Mouse (Mus musculus) neural tube, embryonic 13.5 days (tissue): ENCODE results near the gene Nrde2. TPM values are rescaled to one million over a fixed set of nuclear protein-coding genes. Genes with fewer than 3 reads are reported as not detected.
A peak's percentile ranks its signal among the peaks of the same experiment; 100 is the strongest.

Source experiments
- ATAC-seq: fragments of 200-750 bp; cut with Nextera tagmentation; 2 replicates; pipeline ENCODE4 v1.8.0; 2017; ENCODE audit warnings: low read depth, mild to moderate bottlenecking, moderate TSS enrichment, moderate library complexity
- H3K27ac ChIP-seq: fragments of 300-500 bp; sonication (generic); replicated peaks from 2 replicates; pipeline ENCODE4 v1.5.1; 2015; ENCODE audit warnings: moderate library complexity, mild to moderate bottlenecking, inconsistent platforms
- H3K27me3 ChIP-seq: fragments of 300-500 bp; sonication (generic); 2 replicates; pipeline ENCODE4 v1.6.1; 2015; ENCODE audit warnings: mild to moderate bottlenecking, inconsistent platforms
- H3K36me3 ChIP-seq: fragments of 300-500 bp; sonication (generic); 2 replicates; pipeline ENCODE4 v1.6.1; 2015; ENCODE audit warnings: mild to moderate bottlenecking, inconsistent platforms
- H3K4me1 ChIP-seq: fragments of 300-500 bp; sonication (generic); replicated peaks from 2 replicates; pipeline ENCODE4 v1.6.1; 2015; ENCODE audit warnings: inconsistent platforms
- H3K4me2 ChIP-seq: fragments of 300-500 bp; sonication (generic); 2 replicates; pipeline ENCODE4 v1.6.1; 2015; ENCODE audit warnings: inconsistent platforms, mild to moderate bottlenecking, moderate library complexity
- H3K4me3 ChIP-seq: fragments of 300-500 bp; sonication (generic); 2 replicates; pipeline ENCODE4 v1.5.1; 2015; ENCODE audit warnings: mild to moderate bottlenecking, inconsistent platforms
- H3K9ac ChIP-seq: fragments of 300-500 bp; sonication (generic); 2 replicates; pipeline ENCODE4 v1.6.1; 2015; ENCODE audit warnings: moderate library complexity, mild to moderate bottlenecking, inconsistent platforms
- H3K9me3 ChIP-seq: fragments of 300-500 bp; sonication (generic); 2 replicates; pipeline ENCODE4 v1.6.1; 2016; ENCODE audit warnings: inconsistent platforms
- WGBS: fragments of 180-500 bp; shearing (Covaris S2); methylation state at CpG from one replicate; pipeline ENCODE4 v1.1.7; 2015; 5-methylcytosine and 5-hydroxymethylcytosine counted together
- polyA plus RNA-seq: library from polyadenylated mRNA; unstranded; fragments of >200 nt; fragmentation: Nextera tagmentation; extraction: Ambion mirVana; gene quantifications from 2 replicates; pipeline ENCODE4 v1.2.1, GENCODE M21; 2015

Gene Nrde2
- polyA plus RNA-seq: 11.5 and 11.8 TPM in 2 replicates

- Histone ChIP-seq H3K4me2 (peak within 1 kb of the TSS; percentile 64), H3K27me3 (no peaks in the 10 kb centered on the region), H3K36me3 (no peaks in the 10 kb centered on the region), H3K4me3 (peak within 1 kb of the TSS; percentile 50), H3K9me3 (no peaks in the 10 kb centered on the region), H3K4me1 (peaks cover 13% of the 10 kb centered on the region), H3K27ac (peak within 1 kb of the TSS; percentile 64), H3K9ac (peak within 1 kb of the TSS; percentile 74)
- peak; percentile 98 for ATAC-seq
- 1% methylated on average over 26 of the region's 26 CpGs for WGBS
These were observed at the start of gene Nrde2 for GRCm38 (mm10) chr12:100159261-100159975. Nrde2 (minus strand) TSS chr12:100159653.

DNA sequence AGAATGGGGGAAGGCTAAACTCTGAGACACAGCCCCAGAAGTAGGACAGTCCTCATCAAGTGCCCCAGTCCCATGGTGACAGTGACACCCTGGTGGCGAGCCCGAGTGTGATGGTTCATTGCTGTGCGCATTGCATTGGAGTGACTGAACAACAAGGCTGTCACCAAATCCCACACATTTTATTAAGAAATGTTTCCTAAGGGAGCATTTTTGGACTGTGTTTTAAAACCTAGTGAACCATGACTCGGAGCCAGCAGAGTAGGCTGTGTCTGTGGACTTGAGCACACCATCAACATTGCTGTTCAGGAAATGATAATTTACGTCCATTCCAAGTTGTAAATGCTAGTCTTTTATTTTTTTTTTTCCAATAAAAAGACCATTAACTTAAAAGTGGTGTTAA lies 47.5 kb upstream of the Nrde2 start:
- Histone ChIP-seq H3K4me3 (no peak overlapping the region), H3K9ac (no peak overlapping the region), H3K9me3 (no peaks in the 10 kb centered on the region), H3K4me2 (no peak overlapping the region), H3K27ac (no peak overlapping the region), H3K4me1 (peaks cover 35% of the 10 kb centered on the region), H3K36me3 (peaks cover 80% of the 10 kb centered on the region), H3K27me3 (no peaks in the 10 kb centered on the region)
- no peak for ATAC-seq
- 71% methylated on average over 5 of the region's 5 CpGs for WGBS

DNA sequence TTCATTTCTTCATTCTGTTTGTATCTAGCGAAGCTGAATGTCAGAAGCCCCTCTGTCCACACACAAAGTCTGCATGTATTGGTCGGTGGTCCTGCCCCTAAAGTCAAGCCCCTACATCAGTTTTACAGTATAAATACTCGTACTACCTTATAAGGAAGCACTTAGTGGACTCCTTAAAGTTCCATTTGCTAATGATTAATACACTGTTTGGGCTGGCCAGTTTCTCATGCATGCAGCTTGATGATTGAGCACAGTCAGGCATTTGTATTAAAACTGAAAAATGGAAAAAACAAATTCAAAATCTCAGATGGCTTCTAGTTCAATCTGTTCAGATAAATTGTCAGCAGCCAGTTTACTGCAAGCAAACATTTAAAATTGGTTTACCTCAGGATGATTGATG lies 47.1 kb upstream of the Nrde2 start:
- Histone ChIP-seq H3K27ac (no peak overlapping the region), H3K9me3 (no peaks in the 10 kb centered on the region), H3K4me1 (peaks cover 36% of the 10 kb centered on the region), H3K4me2 (no peak overlapping the region), H3K27me3 (no peaks in the 10 kb centered on the region), H3K4me3 (no peak overlapping the region), H3K36me3 (peaks cover 80% of the 10 kb centered on the region), H3K9ac (no peak overlapping the region)
- WGBS: 91% methylated on average over 3 of the region's 3 CpGs
- no peak for ATAC-seq

DNA sequence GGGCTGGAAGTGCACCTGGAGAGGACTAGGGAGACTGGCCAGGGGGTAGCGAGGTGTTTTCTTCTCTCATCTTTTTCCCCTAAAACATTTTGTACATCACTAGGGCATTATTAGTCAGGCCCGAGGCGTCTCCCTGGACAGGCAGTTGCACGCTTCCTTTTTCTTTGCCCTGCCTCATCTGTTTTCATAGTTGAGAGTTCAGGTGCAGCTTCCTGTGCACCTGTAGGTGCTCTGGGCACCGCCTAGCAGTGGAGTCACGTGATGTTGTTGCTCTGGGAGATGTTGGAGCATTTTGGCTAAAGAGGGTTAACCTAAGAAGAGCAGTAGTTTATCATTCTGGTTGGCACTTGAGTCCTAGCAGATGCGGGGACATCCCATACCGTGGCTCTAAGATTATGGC lies 45.7 kb upstream of the Nrde2 start:
- no peak overlapping the region for H3K27ac ChIP-seq
- H3K9me3 ChIP-seq: no peaks in the 10 kb centered on the region
- H3K4me2 ChIP-seq: no peak overlapping the region
- H3K36me3 ChIP-seq: peaks cover 75% of the 10 kb centered on the region
- H3K9ac ChIP-seq: no peak overlapping the region
- peaks cover 35% of the 10 kb centered on the region for H3K4me1 ChIP-seq
- no peak for ATAC-seq
- H3K27me3 ChIP-seq: no peaks in the 10 kb centered on the region
- 91% methylated on average over 8 of the region's 8 CpGs for WGBS
- H3K4me3 ChIP-seq: no peak overlapping the region

- Histone ChIP-seq H3K4me2 (no peak overlapping the region), H3K27ac (peak overlapping the region; percentile 23; the same call in 1 of the 2 replicates)
These were observed 44.3 kb upstream of the Nrde2 start for GRCm38 (mm10) chr12:100203759-100204158.

DNA sequence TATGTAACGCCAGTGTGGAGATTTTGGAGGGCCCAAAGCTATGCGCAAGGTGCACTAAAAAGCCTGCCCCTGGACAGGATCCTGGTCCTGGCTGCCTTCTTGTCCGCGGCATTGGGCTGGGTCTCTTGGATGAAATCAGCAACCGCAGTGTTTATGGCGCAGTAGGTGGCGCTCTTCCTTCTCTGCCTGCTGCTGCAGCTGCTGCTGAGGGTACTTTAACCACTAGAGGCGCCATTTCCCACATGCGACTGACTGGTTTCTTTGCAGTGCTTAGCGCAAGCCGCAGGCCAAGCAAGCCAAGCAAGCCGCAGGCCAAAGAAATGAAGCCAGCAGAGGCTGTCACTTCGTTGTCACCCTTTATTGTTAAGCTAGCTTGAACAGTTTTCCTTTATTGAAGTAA lies 42.4 kb upstream of the Nrde2 start:
- Histone ChIP-seq H3K36me3 (peaks cover 43% of the 10 kb centered on the region), H3K9me3 (no peaks in the 10 kb centered on the region), H3K9ac (peak overlapping the region; percentile 98), H3K4me3 (peak overlapping the region; percentile 100), H3K27me3 (no peaks in the 10 kb centered on the region), H3K4me2 (peak overlapping the region; percentile 92), H3K4me1 (peaks cover 34% of the 10 kb centered on the region), H3K27ac (peak overlapping the region; percentile 33; the same call in 1 of the 2 replicates)
- peak; percentile 48; the same call in 1 of the 2 replicates for ATAC-seq
- WGBS: 1% methylated on average over 13 of the region's 13 CpGs

More at GRCm38 (mm10) chr12:100203759-100204158, 44.3 kb upstream of the Nrde2 start:
- Histone ChIP-seq H3K4me1 (peaks cover 32% of the 10 kb centered on the region), H3K9me3 (no peaks in the 10 kb centered on the region), H3K36me3 (peaks cover 61% of the 10 kb centered on the region), H3K27me3 (no peaks in the 10 kb centered on the region), H3K9ac (0 out of 2 replicates have a peak overlapping the region, but pooled peaks have one; percentile 31), H3K4me3 (no peak overlapping the region)
- WGBS: 49% methylated on average over 3 of the region's 3 CpGs
- no peak for ATAC-seq

DNA sequence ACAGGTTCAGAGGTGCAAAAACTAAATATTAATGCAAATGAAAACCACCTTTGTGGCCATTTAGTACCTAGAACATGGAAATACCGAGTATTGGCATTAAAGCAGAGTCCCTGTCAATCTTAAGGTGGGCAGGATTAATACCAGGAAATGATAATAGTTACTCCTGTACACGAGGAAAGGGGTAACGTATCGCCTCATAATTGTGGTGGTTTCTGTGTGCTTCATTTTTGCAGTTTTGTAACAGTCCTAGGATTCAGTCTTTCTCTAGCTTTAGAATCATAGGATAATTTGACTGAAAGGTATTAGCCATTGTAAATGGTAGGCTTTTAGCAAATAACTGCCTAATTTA lies 41.9 kb upstream of the Nrde2 start:
- H3K4me3 ChIP-seq: peak overlapping the region; percentile 100
- no peak for ATAC-seq
- 34% methylated on average over 4 of the region's 4 CpGs for WGBS
- peak overlapping the region; percentile 92 for H3K4me2 ChIP-seq
- no peaks in the 10 kb centered on the region for H3K9me3 ChIP-seq
- H3K4me1 ChIP-seq: peaks cover 34% of the 10 kb centered on the region
- H3K27ac ChIP-seq: no peak overlapping the region
- H3K27me3 ChIP-seq: no peaks in the 10 kb centered on the region
- H3K36me3 ChIP-seq: peaks cover 38% of the 10 kb centered on the region
- peak overlapping the region; percentile 98 for H3K9ac ChIP-seq

- Histone ChIP-seq H3K27me3 (no peaks in the 10 kb centered on the region), H3K9ac (peak overlapping the region; percentile 98), H3K36me3 (peaks cover 32% of the 10 kb centered on the region), H3K4me3 (peak overlapping the region; percentile 100), H3K27ac (peak overlapping the region; percentile 93), H3K4me1 (peaks cover 34% of the 10 kb centered on the region), H3K9me3 (no peaks in the 10 kb centered on the region), H3K4me2 (peak overlapping the region; percentile 92)
- WGBS: 5% methylated on average over 29 of the region's 29 CpGs
- ATAC-seq: peak; percentile 5; the same call in 1 of the 2 replicates
These were observed 41.4 kb upstream of the Nrde2 start for GRCm38 (mm10) chr12:100200645-100201362.

- Histone ChIP-seq H3K27me3 (no peaks in the 10 kb centered on the region), H3K9ac (peak overlapping the region; percentile 98), H3K36me3 (peaks cover 25% of the 10 kb centered on the region), H3K27ac (peak overlapping the region; percentile 93), H3K4me2 (peak overlapping the region; percentile 92), H3K4me1 (peaks cover 34% of the 10 kb centered on the region), H3K4me3 (peak overlapping the region; percentile 100), H3K9me3 (no peaks in the 10 kb centered on the region)
- WGBS: under 1% methylated on average over 78 of the region's 86 CpGs
- peak; percentile 83 for ATAC-seq
These were observed 40.6 kb upstream of the Nrde2 start for GRCm38 (mm10) chr12:100199891-100200644.

- peak within 1 kb of the TSS; percentile 100 for H3K4me3 ChIP-seq
- peaks cover 16% of the 10 kb centered on the region for H3K36me3 ChIP-seq
- peak within 1 kb of the TSS; percentile 93 for H3K27ac ChIP-seq
- peak within 1 kb of the TSS; percentile 98 for H3K9ac ChIP-seq
- under 1% methylated on average over 58 of the region's 58 CpGs for WGBS
- peaks cover 34% of the 10 kb centered on the region for H3K4me1 ChIP-seq
- H3K27me3 ChIP-seq: no peaks in the 10 kb centered on the region
- no peaks in the 10 kb centered on the region for H3K9me3 ChIP-seq
- H3K4me2 ChIP-seq: peak within 1 kb of the TSS; percentile 92
- peak; percentile 88 for ATAC-seq
These were observed 39.7 kb upstream of the Nrde2 start, which contains the start of gene Calm1 for GRCm38 (mm10) chr12:100198967-100199660. Calm1 (plus strand) TSS chr12:100199435.

DNA sequence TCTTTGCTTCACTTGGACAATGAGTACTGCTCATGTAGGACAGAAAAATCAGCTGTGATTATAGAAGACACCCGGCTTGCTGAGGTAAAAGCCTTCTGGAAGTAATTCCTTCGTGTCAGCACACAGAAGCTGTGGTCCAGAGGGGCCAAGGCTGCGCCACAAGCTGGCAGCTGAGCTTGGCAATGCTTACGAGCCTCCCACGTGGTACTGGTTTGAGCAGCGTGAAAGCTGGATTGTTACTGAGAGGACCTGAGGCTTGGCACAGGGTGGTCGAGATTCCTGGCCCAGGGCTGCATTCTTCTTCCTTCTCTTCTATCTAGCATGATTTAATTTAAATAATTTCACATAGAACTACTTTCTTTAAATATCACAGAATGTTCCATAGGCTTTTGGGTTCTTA lies 37.3 kb upstream of the Nrde2 start:
- 56% methylated on average over 7 of the region's 7 CpGs for WGBS
- Histone ChIP-seq H3K4me2 (no peak overlapping the region), H3K4me1 (peaks cover 17% of the 10 kb centered on the region), H3K9me3 (no peaks in the 10 kb centered on the region), H3K27ac (no peak overlapping the region), H3K36me3 (no peaks in the 10 kb centered on the region), H3K27me3 (no peaks in the 10 kb centered on the region), H3K4me3 (no peak overlapping the region), H3K9ac (no peak overlapping the region)
- ATAC-seq: no peak
